Mouse (Mus musculus): ENCODE measurements around the gene Arhgef5. TPM values are rescaled to one million over a fixed set of nuclear protein-coding genes. Genes with fewer than 3 reads are reported as not detected.

Gene Arhgef5
- total RNA-seq (2023): 1 to 10 TPM; 2.3 to 4.2 TPM

DNA sequence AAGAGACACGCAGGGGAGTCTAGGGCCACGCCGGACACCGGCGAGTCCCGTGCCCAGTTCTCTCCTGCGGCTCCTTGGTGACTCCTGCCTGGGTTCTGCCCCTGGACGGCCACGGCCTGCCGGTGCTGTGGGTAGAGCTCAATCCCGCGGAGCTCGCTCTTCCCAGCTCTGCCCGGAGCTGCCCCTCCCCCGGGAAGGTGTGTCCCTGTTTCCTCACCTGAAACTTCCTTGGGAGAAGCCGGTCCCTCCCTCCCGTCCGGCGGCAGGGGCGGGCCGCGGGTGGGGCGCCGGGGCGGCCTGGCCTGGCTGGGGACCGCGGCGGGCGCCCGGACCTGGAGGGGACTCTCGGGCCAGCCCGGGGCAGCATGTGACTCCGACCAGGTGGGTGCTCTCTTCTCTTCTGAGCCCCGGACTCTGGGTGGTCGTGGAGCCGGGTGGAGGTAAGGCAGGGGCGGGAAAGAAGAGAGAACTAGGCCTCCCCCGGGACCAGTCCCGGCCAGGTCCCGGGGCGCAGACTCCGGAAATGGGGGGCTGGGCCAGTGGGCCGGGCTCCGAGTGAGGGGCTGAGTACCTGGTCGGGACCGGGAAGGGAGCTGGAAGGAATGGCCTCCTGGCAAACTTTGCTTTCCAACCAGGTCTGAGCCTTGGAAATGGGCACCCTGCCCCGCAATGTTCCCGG lies at the start of gene Arhgef5:
Gene Arhgef5, plus strand, starts transcription at position 220 of the 679 bp plus-strand sequence.

DNA sequence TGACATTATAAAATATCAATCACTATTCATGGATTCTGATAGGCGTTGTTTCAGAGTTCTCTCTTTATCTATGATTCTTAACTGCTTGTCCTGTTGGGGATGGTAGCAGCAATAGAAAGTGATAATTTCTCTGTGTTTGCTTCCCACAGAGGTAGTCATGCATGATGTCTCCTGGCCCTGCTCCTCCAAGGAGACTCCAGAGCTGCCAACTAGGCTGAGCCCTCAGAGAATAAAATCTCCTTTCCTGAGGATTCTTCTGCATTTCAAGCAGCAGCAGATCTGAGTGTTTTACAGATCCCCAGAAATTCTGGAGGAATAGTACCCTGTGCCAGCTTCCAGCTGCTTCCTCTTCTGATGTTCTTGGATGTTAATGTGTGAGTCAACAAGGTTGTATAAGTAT lies 34.1 kb upstream of the Arhgef5 start, which contains the start of gene Olfr47:
Gene Olfr47, plus strand, starts transcription at position 275 of the 400 bp plus-strand sequence.

DNA sequence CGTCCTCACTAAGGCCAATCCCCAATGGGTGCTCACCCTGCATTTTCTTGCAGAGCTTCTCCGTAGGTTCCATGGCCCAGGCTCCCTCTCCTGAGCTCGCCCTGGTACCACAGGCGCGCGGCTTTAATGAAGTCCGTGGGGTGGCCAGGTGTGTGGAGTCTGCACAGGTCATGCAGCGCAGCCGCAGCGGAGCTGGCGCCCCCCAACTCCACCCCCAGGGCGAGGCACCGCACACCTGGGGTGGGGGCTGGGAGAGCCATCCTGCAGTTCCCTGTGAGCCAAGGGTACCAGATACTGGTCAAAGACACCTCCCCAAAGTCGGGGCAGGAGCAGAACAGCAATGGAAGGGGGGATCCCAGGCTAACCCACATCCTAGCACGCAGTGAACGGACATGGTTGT lies 44.1 kb downstream of the Arhgef5 start, which contains the start of gene Nobox:
Gene Nobox, minus strand, starts transcription at position 101 of the 400 bp plus-strand sequence.

Other genes with a start within 250 kb of the Arhgef5 start
- not detected for gene Olfr441, start 159.2 kb upstream of the Arhgef5 start, total RNA-seq (2023)
- not detected for gene Olfr237-ps1, start 119.0 kb upstream of the Arhgef5 start, total RNA-seq (2023)
- gene Olfr437, start 102.3 kb upstream of the Arhgef5 start, total RNA-seq (2023): not detected
- not detected for gene Olfr13, start 93.4 kb upstream of the Arhgef5 start, total RNA-seq (2023)
- not detected for gene Olfr435, start 68.4 kb upstream of the Arhgef5 start, total RNA-seq (2023)
- not detected for gene Olfr434, start 52.6 kb upstream of the Arhgef5 start, total RNA-seq (2023)
- not detected for gene Olfr47, start 34.1 kb upstream of the Arhgef5 start, total RNA-seq (2023)
- gene Nobox, start 44.0 kb downstream of the Arhgef5 start, total RNA-seq (2023): not detected